Mouse (Mus musculus): ENCODE data around the gene Nkap.

GRCm38 (mm10) chrX:37191744-37192379 is 65.3 kb downstream of the Nkap start:
- TF ChIP-seq CTCF (IDR thresholded peaks at IDR 0.05; ENCODE audit: low read depth) (no peak), EP300 (IDR thresholded peaks at IDR 0.05; ENCODE audit: low read depth) (no peak)
